ENCODE assay signal across 13 mouse cellular contexts in the genomic region with DNA sequence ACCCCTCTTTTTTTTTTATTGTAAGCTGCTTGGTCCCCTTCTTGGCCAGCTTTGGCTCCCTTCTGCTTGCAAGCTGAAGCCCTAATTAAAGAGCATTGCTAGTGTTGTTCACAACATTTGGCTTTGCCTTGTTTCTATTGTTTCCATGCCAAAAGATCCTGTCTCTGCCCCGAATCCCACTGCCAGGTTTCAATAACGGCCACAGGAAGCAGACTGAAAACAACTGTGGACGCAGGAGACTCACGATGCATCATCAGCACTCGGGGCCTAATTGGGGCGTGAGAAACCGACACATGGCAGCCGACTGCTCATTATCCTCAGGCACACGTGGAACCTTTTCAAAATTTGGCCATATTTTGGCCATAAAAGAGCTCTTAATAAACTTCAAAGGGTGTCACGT. TPM values are rescaled to one million over a fixed set of nuclear protein-coding genes. Genes with fewer than 3 reads are reported as not detected.
DNase-seq lines count a peak whose midpoint lies in the region; ATAC-seq and TF ChIP-seq lines count a peak whose summit lies in the region.
"Had no signal": no experiment of that assay in that cellular context is flagged by ENCODE, and none has a peak within 500 bp of the region (broad histone marks: within the 10 kb centered on the region; RNA-seq: fewer than 3 reads in every experiment).

No protein-coding gene starts in this region.

- no peak overlapping the region for H3K4me2 ChIP-seq in midbrain, embryonic 14.5 days (ENCODE audit: low read length)
- no peak overlapping the region for H3K4me2 ChIP-seq in forebrain, embryonic 12.5 days
- no peak overlapping the region for H3K4me2 ChIP-seq in midbrain, postnatal 0 days (ENCODE audit: low read depth, low read length, poor library complexity, severe bottlenecking)
- H3K4me2 ChIP-seq: embryonic facial prominence, embryonic 12.5 days had no signal

- TF ChIP-seq CTCF in midbrain, postnatal 0 days (IDR thresholded peaks at IDR 0.05) = no peak

- H3K4me3 ChIP-seq in midbrain, embryonic 14.5 days (replicated peaks; ENCODE audit: low read depth, low read length) = no peak overlapping the region
- no peak overlapping the region for H3K4me3 ChIP-seq in midbrain, embryonic 10.5 days
- H3K4me3 ChIP-seq in forebrain, embryonic 12.5 days (replicated peaks) = no peak overlapping the region
- no peak overlapping the region for H3K4me3 ChIP-seq in midbrain, postnatal 0 days (ENCODE audit: low read depth, low read length)
- H3K4me3 ChIP-seq: embryonic facial prominence, embryonic 12.5 days had no signal

- H3K27me3 ChIP-seq in midbrain, embryonic 14.5 days (ENCODE audit: control insufficient read depth, insufficient read depth, low read length) = no peaks in the 10 kb centered on the region
- peaks cover 7% of the 10 kb centered on the region for H3K27me3 ChIP-seq in midbrain, embryonic 10.5 days (ENCODE audit: low read depth, poor library complexity, severe bottlenecking)
- peaks cover 32% of the 10 kb centered on the region for H3K27me3 ChIP-seq in forebrain, embryonic 12.5 days
- no peaks in the 10 kb centered on the region for H3K27me3 ChIP-seq in midbrain, postnatal 0 days (ENCODE audit: insufficient read depth, low read length)
- H3K27me3 ChIP-seq: embryonic facial prominence, embryonic 12.5 days had no signal

- DNase-seq in midbrain, embryonic 14.5 days = peak; percentile 59
- no peak for DNase-seq in midbrain, embryonic 10.5 days (ENCODE audit: low spot score)
- peak; percentile 5 for DNase-seq in hindlimb bud, embryonic 11.5 days (ENCODE audit: extremely low spot score, low read depth, low spot score)
- peak; percentile 83 for DNase-seq in midbrain, postnatal 0 days (ENCODE audit: low spot score)
- DNase-seq in adrenal gland, adult (ENCODE audit: inconsistent age in 2 of 2, low spot score in 1 of 2) = no peak
- no peak for DNase-seq in kidney, postnatal 25 days
- DNase-seq in B cell, adult 2 months = no peak
- DNase-seq: cerebellum, adult 8-10 months; kidney, postnatal 10 days; thymus, adult 18-20 months had no signal

- H3K27ac ChIP-seq in midbrain, embryonic 14.5 days (replicated peaks; ENCODE audit: low read depth, low read length) = peak overlapping the region; percentile 0; the same call in 1 of the 2 replicates
- no peak overlapping the region for H3K27ac ChIP-seq in midbrain, embryonic 10.5 days (replicated peaks)
- H3K27ac ChIP-seq in forebrain, embryonic 12.5 days = 0 out of 2 replicates have a peak overlapping the region, but pooled peaks have one; percentile 47
- H3K27ac ChIP-seq in midbrain, postnatal 0 days (ENCODE audit: low read depth, low read length) = no peak overlapping the region
- H3K27ac ChIP-seq: embryonic facial prominence, embryonic 12.5 days had no signal

- ATAC-seq in midbrain, embryonic 14.5 days (ENCODE audit: low FRiP score, low TSS enrichment) = no peak
- ATAC-seq in forebrain, embryonic 12.5 days (ENCODE audit: low FRiP score) = peak; percentile 39; the same call in 1 of the 2 replicates
- ATAC-seq in midbrain, postnatal 0 days (ENCODE audit: low FRiP score) = no peak
- ATAC-seq: inflammation-experienced regulatory T-cells, adult 6 months had no signal

- no peaks in the 10 kb centered on the region for H3K9me3 ChIP-seq in midbrain, embryonic 14.5 days (ENCODE audit: control insufficient read depth, low read length)
- H3K9me3 ChIP-seq in midbrain, embryonic 10.5 days (replicated peaks) = peaks cover 16% of the 10 kb centered on the region; the same call in 1 of the 2 replicates
- no peaks in the 10 kb centered on the region for H3K9me3 ChIP-seq in forebrain, embryonic 12.5 days
- H3K9me3 ChIP-seq in midbrain, postnatal 0 days (ENCODE audit: low read length) = no peaks in the 10 kb centered on the region
- H3K9me3 ChIP-seq: embryonic facial prominence, embryonic 12.5 days had no signal

- no peak overlapping the region for H3K9ac ChIP-seq in midbrain, embryonic 14.5 days (replicated peaks; ENCODE audit: low read length)
- no peak overlapping the region for H3K9ac ChIP-seq in forebrain, embryonic 12.5 days
- no peak overlapping the region for H3K9ac ChIP-seq in midbrain, postnatal 0 days (replicated peaks; ENCODE audit: low read length, poor library complexity, severe bottlenecking)
- H3K9ac ChIP-seq: embryonic facial prominence, embryonic 12.5 days had no signal

- H3K36me3 ChIP-seq in midbrain, embryonic 14.5 days (ENCODE audit: control insufficient read depth, insufficient read depth, low read length) = no peaks in the 10 kb centered on the region
- no peaks in the 10 kb centered on the region for H3K36me3 ChIP-seq in midbrain, embryonic 10.5 days
- no peaks in the 10 kb centered on the region for H3K36me3 ChIP-seq in forebrain, embryonic 12.5 days (replicated peaks)
- no peaks in the 10 kb centered on the region for H3K36me3 ChIP-seq in midbrain, postnatal 0 days (ENCODE audit: insufficient read depth, low read length)
- H3K36me3 ChIP-seq: embryonic facial prominence, embryonic 12.5 days had no signal

- 37% methylated on average over 10 of the region's 10 CpGs for WGBS in midbrain, embryonic 14.5 days
- 75% methylated on average over 10 of the region's 10 CpGs for WGBS in midbrain, embryonic 10.5 days
- WGBS in forebrain, embryonic 12.5 days = 13% methylated on average over 10 of the region's 10 CpGs
- WGBS in midbrain, postnatal 0 days = 17% methylated on average over 10 of the region's 10 CpGs

- peaks cover 20% of the 10 kb centered on the region for H3K4me1 ChIP-seq in midbrain, embryonic 14.5 days (ENCODE audit: control insufficient read depth, insufficient read depth, low read length)
- peaks cover 27% of the 10 kb centered on the region for H3K4me1 ChIP-seq in midbrain, embryonic 10.5 days
- peaks cover 29% of the 10 kb centered on the region for H3K4me1 ChIP-seq in forebrain, embryonic 12.5 days
- 0 out of 2 replicates have a peak, but pooled peaks cover 4% of the 10 kb centered on the region for H3K4me1 ChIP-seq in midbrain, postnatal 0 days (ENCODE audit: insufficient read depth, low read length)
- H3K4me1 ChIP-seq: embryonic facial prominence, embryonic 12.5 days had no signal

RNA-seq across cellular contexts. Expression of a gene that starts 26.1 kb away (rescaled TPM):
- polyA plus RNA-seq in midbrain, embryonic 14.5 days (2014; fragmentation: Nextera tagmentation; extraction: Ambion mirVana) = 41.2 and 43.2 TPM in 2 replicates
- 27.4 and 37.4 TPM in 2 replicates for polyA plus RNA-seq in midbrain, embryonic 10.5 days (2016; fragmentation: Nextera tagmentation; extraction: Ambion mirVana)
- 48.8 and 56.2 TPM in 2 replicates for polyA plus RNA-seq in forebrain, embryonic 12.5 days (2016; fragmentation: Nextera tagmentation; extraction: Ambion mirVana)
- 85.5 and 90.3 TPM in 2 replicates for total RNA-seq in midbrain, postnatal 0 days (2014; rRNA removed)
- polyA plus RNA-seq in midbrain, postnatal 0 days (2015; fragmentation: Nextera tagmentation; extraction: Ambion mirVana) = 52.9 and 55.9 TPM in 2 replicates

Comparison
In these comparisons a context has a peak if more than half of its experiments do, and no peak if none do; other contexts are left out.
1. DNase-seq: peak in midbrain, embryonic 14.5 days (single experiment), hindlimb bud, embryonic 11.5 days (single experiment) and midbrain, postnatal 0 days (single experiment); none in midbrain, embryonic 10.5 days (single experiment), adrenal gland, adult (0 of 2), kidney, postnatal 25 days (0 of 2) and B cell, adult 2 months (0 of 2).
2. H3K27ac ChIP-seq: peak in midbrain, embryonic 14.5 days (single experiment) and forebrain, embryonic 12.5 days (single experiment); none in midbrain, embryonic 10.5 days (single experiment) and midbrain, postnatal 0 days (single experiment).